Mouse (Mus musculus): ENCODE measurements around the gene Ubr4. TPM values are rescaled to one million over a fixed set of nuclear protein-coding genes. Genes with fewer than 3 reads are reported as not detected.
A peak's percentile ranks its signal among the peaks of the same experiment; 100 is the strongest.

Gene Ubr4
- total and polyA plus RNA-seq, 3 experiments = 81.9 to 270 (median 177) TPM

DNA sequence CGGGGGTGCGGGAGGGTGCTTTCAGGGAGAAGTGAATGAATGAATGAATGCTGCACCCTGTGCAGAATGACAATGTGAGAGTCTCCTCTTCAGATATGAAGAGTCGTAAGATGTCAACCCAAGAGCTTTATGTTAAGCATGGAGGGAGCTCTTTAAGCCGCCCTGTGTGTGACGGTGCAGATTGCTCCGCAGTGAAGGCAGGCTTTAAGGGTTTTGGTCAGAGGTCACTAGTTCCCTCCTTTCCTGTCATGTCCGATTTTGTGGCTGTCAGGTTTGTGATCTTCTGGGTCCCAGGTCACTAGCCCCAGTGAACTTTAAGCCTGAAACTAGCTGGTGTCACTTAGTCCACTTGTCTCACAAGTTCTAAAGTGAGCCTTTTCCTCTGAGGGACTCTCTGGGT lies 423 bp downstream of the Ubr4 start:
- Histone ChIP-seq H3K4me3 (ENCODE audit: control insufficient read depth in 1 of 2, insufficient read depth in 1 of 2, low read depth in 2 of 2, low read length in 2 of 2) (peak overlapping the region; percentile 97 to 99), H3K27ac (ENCODE audit: control insufficient read depth, low read depth, low read length) (peak overlapping the region; percentile 88), H3K79me2 (ENCODE audit: control insufficient read depth, insufficient read depth, low read length, poor library complexity) (peaks cover 39% of the 10 kb centered on the region), H3K4me1 (ENCODE audit: control insufficient read depth in 1 of 2, insufficient read depth in 2 of 2, low read length in 2 of 2) (0 out of 4 replicates have a peak, but pooled peaks cover 0 to 11% of the 10 kb centered on the region in 2 experiments), H3K9me3 (replicated peaks; ENCODE audit: insufficient read depth, low read length) (no peaks in the 10 kb centered on the region), H3K36me3 (ENCODE audit: control insufficient read depth in 1 of 2, insufficient read depth in 2 of 2, low read length in 2 of 2) (peaks cover 3 to 9% of the 10 kb centered on the region in 2 experiments; a peak in 3 of 4 replicates), H3K27me3 (ENCODE audit: control insufficient read depth in 1 of 2, insufficient read depth in 2 of 2, low read length in 2 of 2) (no peaks in the 10 kb centered on the region), H3K9ac (ENCODE audit: control insufficient read depth, low read depth, low read length, poor library complexity, severe bottlenecking) (peak overlapping the region; percentile 96)
- DNase-seq (ENCODE audit: low read depth, low spot score) = no peak
- TF ChIP-seq MYB (IDR thresholded peaks at IDR 0.05; ENCODE audit: low read depth, low read length) (no peak), NRF1 (IDR thresholded peaks at IDR 0.05; ENCODE audit: insufficient read depth, low read depth, low read length, poor library complexity, severe bottlenecking) (no peak), TAL1 (IDR thresholded peaks at IDR 0.05; ENCODE audit: low read length) (no peak), RCOR1 (IDR thresholded peaks at IDR 0.05; ENCODE audit: low read depth, low read length) (no peak), POLR2A (IDR thresholded peaks at IDR 0.05; ENCODE audit: control insufficient read depth in 1 of 2, insufficient read depth in 1 of 2, low read depth in 1 of 2, low read length in 2 of 2, poor library complexity in 1 of 2) (no peak), MXI1 (IDR thresholded peaks at IDR 0.05; ENCODE audit: low read depth, low read length) (no peak), BHLHE40 (IDR thresholded peaks at IDR 0.05; ENCODE audit: borderline replicate concordance, low read depth, low read length) (no peak), HCFC1 (IDR thresholded peaks at IDR 0.05; ENCODE audit: low read depth, low read length) (no peak)

DNA sequence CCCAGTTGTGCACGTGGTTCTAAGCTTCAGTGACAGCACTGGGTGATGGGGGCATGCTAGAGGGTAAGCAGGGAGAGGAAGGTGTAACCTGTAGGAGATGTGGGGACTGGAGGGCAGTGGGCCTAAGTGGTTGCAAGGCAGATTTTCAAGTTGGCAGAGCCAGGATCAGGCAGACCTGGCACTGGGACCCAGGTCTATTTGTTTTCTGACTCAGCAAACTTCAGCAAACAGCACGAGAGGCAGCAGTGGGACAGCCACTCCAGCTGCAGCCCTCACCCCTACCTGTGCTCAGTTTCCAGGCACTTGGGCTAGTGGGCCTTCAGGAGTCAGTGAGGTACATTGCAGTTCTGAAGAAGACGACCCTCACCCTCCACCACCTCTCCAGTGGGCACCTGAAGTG lies 4.8 kb downstream of the Ubr4 start:
- H3K4me1 ChIP-seq (ENCODE audit: control insufficient read depth in 1 of 2, insufficient read depth in 2 of 2, low read length in 2 of 2) = 0 out of 4 replicates have a peak, but pooled peaks cover 0 to 3% of the 10 kb centered on the region in 2 experiments
- H3K36me3 ChIP-seq (ENCODE audit: control insufficient read depth in 1 of 2, insufficient read depth in 2 of 2, low read length in 2 of 2) = peaks cover 3 to 7% of the 10 kb centered on the region in 2 experiments; a peak in 2 of 4 replicates

DNA sequence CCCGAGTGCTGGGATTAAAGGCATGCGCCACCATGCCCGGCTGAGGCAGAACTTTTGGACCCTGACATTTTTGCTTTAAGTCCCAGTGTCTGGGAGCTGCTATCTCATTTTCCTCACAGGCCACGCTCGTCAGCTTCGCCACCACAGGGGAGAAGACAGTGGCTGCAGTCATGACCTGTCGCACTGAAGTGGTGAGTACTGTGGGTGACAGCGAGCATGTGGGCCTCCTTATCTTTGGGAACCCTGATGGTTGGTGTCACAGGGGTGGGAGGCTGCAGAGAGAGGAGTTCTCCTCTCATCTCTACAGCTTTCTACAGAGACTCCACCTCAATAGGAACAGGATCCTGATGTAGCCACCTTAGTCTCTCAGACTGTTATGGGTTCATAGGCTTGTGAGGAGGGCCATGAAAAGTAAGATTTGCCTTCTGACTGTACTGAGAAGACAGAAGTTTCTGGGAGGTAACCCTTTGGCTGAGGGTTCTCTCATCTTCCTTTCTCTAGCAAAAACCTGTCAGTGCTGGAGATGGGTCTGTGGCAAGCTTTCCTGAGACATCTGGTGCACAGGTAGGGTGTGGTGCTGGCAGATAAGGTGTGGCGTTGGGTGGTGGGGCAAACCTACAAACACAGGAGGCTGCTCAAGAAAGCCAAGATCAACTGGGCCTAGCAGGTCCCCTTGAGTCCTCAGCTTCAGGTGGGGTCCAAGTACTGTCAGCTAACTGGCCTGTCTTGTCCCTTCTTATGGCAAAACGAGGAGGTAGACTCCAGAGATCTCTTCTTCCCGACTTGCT lies 8.5 kb downstream of the Ubr4 start:
- no peak for DNase-seq (ENCODE audit: low read depth, low spot score)
- H3K27me3 ChIP-seq (ENCODE audit: control insufficient read depth in 1 of 2, insufficient read depth in 2 of 2, low read length in 2 of 2) = no peaks in the 10 kb centered on the region
- no peaks in the 10 kb centered on the region for H3K4me1 ChIP-seq (ENCODE audit: control insufficient read depth in 1 of 2, insufficient read depth in 2 of 2, low read length in 2 of 2)
- H3K27ac ChIP-seq (ENCODE audit: control insufficient read depth, low read depth, low read length) = no peak overlapping the region
- H3K9me3 ChIP-seq (replicated peaks; ENCODE audit: insufficient read depth, low read length) = no peaks in the 10 kb centered on the region
- peaks cover 0 to 15% of the 10 kb centered on the region in 2 experiments; a peak in 2 of 4 replicates for H3K36me3 ChIP-seq (ENCODE audit: control insufficient read depth in 1 of 2, insufficient read depth in 2 of 2, low read length in 2 of 2)
- no peak overlapping the region for H3K9ac ChIP-seq (ENCODE audit: control insufficient read depth, low read depth, low read length, poor library complexity, severe bottlenecking)
- TF ChIP-seq NRF1 (IDR thresholded peaks at IDR 0.05; ENCODE audit: insufficient read depth, low read depth, low read length, poor library complexity, severe bottlenecking) (no peak), HCFC1 (IDR thresholded peaks at IDR 0.05; ENCODE audit: low read depth, low read length) (no peak), UBTF (IDR thresholded peaks at IDR 0.05; ENCODE audit: borderline replicate concordance, insufficient read depth, low read depth, low read length) (no peak), MYB (IDR thresholded peaks at IDR 0.05; ENCODE audit: low read depth, low read length) (no peak), E2F4 (IDR thresholded peaks at IDR 0.05; ENCODE audit: borderline replicate concordance, low read depth, low read length) (no peak), RAD21 (IDR thresholded peaks at IDR 0.05; ENCODE audit: low read depth, low read length) (no peak), MXI1 (IDR thresholded peaks at IDR 0.05; ENCODE audit: low read depth, low read length) (no peak), GATA1 (IDR thresholded peaks at IDR 0.05; ENCODE audit: low read depth, low read length) (no peak), TAL1 (IDR thresholded peaks at IDR 0.05; ENCODE audit: low read length) (no peak), ZNF384 (IDR thresholded peaks at IDR 0.05; ENCODE audit: low read depth, low read length) (no peak), MAZ (IDR thresholded peaks at IDR 0.05; ENCODE audit: low read depth, low read length) (no peak), ELF1 (IDR thresholded peaks at IDR 0.05; ENCODE audit: low read depth, low read length) (no peak), CHD2 (IDR thresholded peaks at IDR 0.05; ENCODE audit: low read length) (no peak), ETS1 (IDR thresholded peaks at IDR 0.05; ENCODE audit: low read depth, low read length) (no peak), JUND (IDR thresholded peaks at IDR 0.05; ENCODE audit: low read depth, low read length) (no peak)
- H3K4me3 ChIP-seq (ENCODE audit: control insufficient read depth in 1 of 2, insufficient read depth in 1 of 2, low read depth in 2 of 2, low read length in 2 of 2) = no peak overlapping the region
- no peaks in the 10 kb centered on the region for H3K79me2 ChIP-seq (ENCODE audit: control insufficient read depth, insufficient read depth, low read length, poor library complexity)

More for the DNA sequence above, 4.8 kb downstream of the Ubr4 start:
- Histone ChIP-seq H3K9ac (ENCODE audit: control insufficient read depth, low read depth, low read length, poor library complexity, severe bottlenecking) (no peak overlapping the region), H3K27ac (ENCODE audit: control insufficient read depth, low read depth, low read length) (no peak overlapping the region), H3K9me3 (replicated peaks; ENCODE audit: insufficient read depth, low read length) (no peaks in the 10 kb centered on the region), H3K27me3 (ENCODE audit: control insufficient read depth in 1 of 2, insufficient read depth in 2 of 2, low read length in 2 of 2) (no peaks in the 10 kb centered on the region), H3K4me3 (ENCODE audit: control insufficient read depth in 1 of 2, insufficient read depth in 1 of 2, low read depth in 2 of 2, low read length in 2 of 2) (no peak overlapping the region), H3K79me2 (ENCODE audit: control insufficient read depth, insufficient read depth, low read length, poor library complexity) (peaks cover 16% of the 10 kb centered on the region)
- TF ChIP-seq USF2 (IDR thresholded peaks at IDR 0.05; ENCODE audit: borderline replicate concordance in 1 of 2, insufficient read depth in 1 of 2, low read depth in 1 of 2, low read length in 2 of 2) (no peak), POLR2AphosphoS5 (IDR thresholded peaks at IDR 0.05; ENCODE audit: borderline replicate concordance, low read depth, low read length) (no peak), RCOR1 (IDR thresholded peaks at IDR 0.05; ENCODE audit: low read depth, low read length) (no peak), TCF12 (IDR thresholded peaks at IDR 0.05; ENCODE audit: low read depth, low read length) (no peak), USF1 (IDR thresholded peaks at IDR 0.05; ENCODE audit: low read depth, low read length) (no peak), MAZ (IDR thresholded peaks at IDR 0.05; ENCODE audit: low read depth, low read length) (no peak), JUND (IDR thresholded peaks at IDR 0.05; ENCODE audit: low read depth, low read length) (no peak), RAD21 (IDR thresholded peaks at IDR 0.05; ENCODE audit: low read depth, low read length) (no peak)
- no peak for DNase-seq (ENCODE audit: low read depth, low spot score)

Measured in MEL (cell line).